Mouse (Mus musculus) gastrocnemius, adult 2 months (tissue): ENCODE results near the gene Zswim4. TPM values are rescaled to one million over a fixed set of nuclear protein-coding genes. Genes with fewer than 3 reads are reported as not detected.

ENCODE experiments used
- DNase-seq: peaks from one replicate; pipeline ENCODE4 v3.0.0; 2022
- H3K27ac ChIP-seq: fragments of 200-600 bp; 2 replicates; pipeline ENCODE4 v1.8.1; 2022; ENCODE audit warnings: mild to moderate bottlenecking
- H3K4me3 ChIP-seq: fragments of 200-600 bp; 2 replicates; pipeline ENCODE4 v1.8.1; 2022; ENCODE audit warnings: mild to moderate bottlenecking, moderate library complexity
- CTCF ChIP-seq: fragments of 200-600 bp; IDR thresholded peaks from 2 replicates; pipeline ENCODE4 v1.8.1; 2022; ENCODE audit warnings: antibody characterized with exemption, mild to moderate bottlenecking, moderate library complexity
- intact Hi-C: fragments of 180-260 bp; cut with DNase I; formaldehyde crosslinking; loops from one replicate; pipeline ENCODE4 v1.15.1; 2025
- total RNA-seq, 2 experiments: library from RNA; stranded (reverse); gene quantifications; 2 replicates each; pipeline ENCODE4 v1.2.3; 2021

Zswim4 gene
- total RNA-seq, 2 experiments from 2014 or later, result 5.2 to 8.6 TPM

GRCm38 (mm10) chr8:84202938-84203917 lies 33.6 kb downstream of the Zswim4 start:
- intact Hi-C loops, result no loop called here
- peak; percentile 93 for DNase-seq
- TF ChIP-seq CTCF, result no peak

GRCm38 (mm10) chr8:84202466-84202865 lies 34.4 kb downstream of the Zswim4 start:
- peak; percentile 80 for DNase-seq
- H3K27ac ChIP-seq, result peak overlapping the region; percentile 97
- no peak for TF ChIP-seq CTCF
- intact Hi-C loops, result no loop called here
- peak overlapping the region; percentile 96 for H3K4me3 ChIP-seq

More at GRCm38 (mm10) chr8:84202938-84203917, 33.6 kb downstream of the Zswim4 start:
- Histone ChIP-seq H3K27ac (peak overlapping the region; percentile 97), H3K4me3 (peak overlapping the region; percentile 96)

- Histone ChIP-seq H3K27ac (peak overlapping the region; percentile 97), H3K4me3 (peak overlapping the region; percentile 96)
- peak; percentile 92 for DNase-seq
- TF ChIP-seq CTCF, result no peak
- intact Hi-C loops, result no loop called here
These were observed 35.2 kb downstream of the Zswim4 start for GRCm38 (mm10) chr8:84201545-84202245.

GRCm38 (mm10) chr8:84200652-84201544 lies 36.0 kb downstream of the Zswim4 start:
- H3K4me3 ChIP-seq, result peak overlapping the region; percentile 96
- peak; percentile 93 for DNase-seq
- no peak for TF ChIP-seq CTCF
- intact Hi-C loops, result no loop called here
- H3K27ac ChIP-seq, result peak overlapping the region; percentile 97

- intact Hi-C loops, result no loop called here
- Histone ChIP-seq H3K27ac (peak overlapping the region; percentile 97), H3K4me3 (peak overlapping the region; percentile 96)
- DNase-seq, result peak; percentile 43
- TF ChIP-seq CTCF, result no peak
These were observed 36.7 kb downstream of the Zswim4 start for GRCm38 (mm10) chr8:84200126-84200555.

GRCm38 (mm10) chr8:84199348-84200125 lies 37.3 kb downstream of the Zswim4 start:
- TF ChIP-seq CTCF, result no peak
- Histone ChIP-seq H3K4me3 (peak overlapping the region; percentile 96), H3K27ac (peak overlapping the region; percentile 97)
- intact Hi-C loops, result no loop called here
- no peak for DNase-seq

GRCm38 (mm10) chr8:84198871-84199270 lies 38.0 kb downstream of the Zswim4 start:
- intact Hi-C loops, result no loop called here
- no peak for TF ChIP-seq CTCF
- Histone ChIP-seq H3K27ac (peak overlapping the region; percentile 97), H3K4me3 (peak overlapping the region; percentile 75)
- DNase-seq, result no peak

- TF ChIP-seq CTCF, result no peak
- peak; percentile 96 for DNase-seq
- intact Hi-C loops, result no loop called here
- H3K27ac ChIP-seq, result peak overlapping the region; percentile 97
- H3K4me3 ChIP-seq, result peak overlapping the region; percentile 75
These were observed 38.7 kb downstream of the Zswim4 start for GRCm38 (mm10) chr8:84197922-84198774.

- peak overlapping the region; percentile 75 for H3K4me3 ChIP-seq
- intact Hi-C loops, result no loop called here
- no peak for TF ChIP-seq CTCF
- DNase-seq, result peak; percentile 91
- peak overlapping the region; percentile 97 for H3K27ac ChIP-seq
These were observed 39.5 kb downstream of the Zswim4 start for GRCm38 (mm10) chr8:84197141-84197921.

GRCm38 (mm10) chr8:84194224-84194743 lies 42.6 kb downstream of the Zswim4 start:
- intact Hi-C loops, result no loop called here
- no peak for TF ChIP-seq CTCF
- Histone ChIP-seq H3K27ac (no peak overlapping the region), H3K4me3 (no peak overlapping the region)
- no peak for DNase-seq
